Mouse (Mus musculus): ENCODE measurements around the gene Zbtb20.

GRCm38 (mm10) chr16:43400949-43401348, 525.3 kb downstream of the Zbtb20 start:
- TF ChIP-seq CTCF (IDR thresholded peaks at IDR 0.05; ENCODE audit: low read depth) (no peak), EP300 (IDR thresholded peaks at IDR 0.05; ENCODE audit: low read depth) (no peak)

Measured in heart, postnatal 0 days (tissue).